Mouse (Mus musculus) myocyte (in vitro differentiated cells): ENCODE data around the gene Rab3d.

ENCODE experiments used
- CEBPB ChIP-seq: IDR thresholded peaks from 2 replicates; pipeline ENCODE4 v1.6.1; 2011; ENCODE audit warnings: mild to moderate bottlenecking, moderate library complexity; ENCODE audit not compliant: poor library complexity, insufficient read depth, severe bottlenecking
- E2F4 ChIP-seq: IDR thresholded peaks from one replicate; pipeline ENCODE4 v1.6.1; 2011; ENCODE audit warnings: mild to moderate bottlenecking, control low read depth, moderate library complexity; ENCODE audit not compliant: insufficient read depth
- MAX ChIP-seq: IDR thresholded peaks from one replicate; pipeline ENCODE4 v1.6.1; 2011; ENCODE audit warnings: low read depth, mild to moderate bottlenecking, control low read depth
- MYOG ChIP-seq, 3 experiments: IDR thresholded peaks; one replicate each; pipeline ENCODE4 v1.6.1; 2011; ENCODE audit warnings: control low read depth in 2 of 3, low read depth in 2 of 3, mild to moderate bottlenecking in 2 of 3; ENCODE audit not compliant: insufficient read length in 2 of 3, control insufficient read depth in 1 of 3, insufficient read depth in 1 of 3
- POLR2A ChIP-seq: IDR thresholded peaks from one replicate; pipeline ENCODE4 v1.6.1; 2011; ENCODE audit warnings: low read depth, mild to moderate bottlenecking, control low read depth, moderate library complexity; ENCODE audit not compliant: insufficient read length
- SRF ChIP-seq: IDR thresholded peaks from one replicate; pipeline ENCODE4 v1.6.1; 2011; ENCODE audit warnings: low read depth; ENCODE audit not compliant: control insufficient read depth, insufficient read length
- TCF3 ChIP-seq: IDR thresholded peaks from one replicate; pipeline ENCODE4 v1.6.1; 2011; ENCODE audit warnings: low read depth, control low read depth; ENCODE audit not compliant: insufficient read length
- USF1 ChIP-seq: IDR thresholded peaks from one replicate; pipeline ENCODE4 v1.6.1; 2011; ENCODE audit warnings: low read depth, mild to moderate bottlenecking, control low read depth, moderate library complexity

DNA sequence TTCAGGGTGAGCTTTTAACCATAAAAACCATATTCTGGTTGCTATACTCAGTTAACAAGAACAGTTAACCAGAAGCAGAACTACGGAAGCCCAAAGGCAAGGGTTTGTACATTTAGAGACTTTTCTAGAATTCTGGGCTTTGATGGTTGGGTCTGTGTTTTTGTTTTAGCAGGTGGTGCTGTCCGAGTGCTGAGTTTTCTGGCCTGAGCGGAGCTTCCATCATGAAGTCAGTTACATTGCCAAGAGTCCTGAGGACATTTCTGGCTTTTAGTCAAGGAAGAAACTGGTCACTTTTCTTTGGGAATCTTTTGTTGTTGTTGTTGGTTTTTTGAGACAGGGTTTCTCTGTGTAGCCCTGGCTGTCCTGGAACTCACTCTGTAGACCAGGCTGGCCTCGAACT, 14.0 kb downstream of the Rab3d start:
- TF ChIP-seq E2F4 = no peak
- no peak for TF ChIP-seq POLR2A
- no peak for TF ChIP-seq TCF3
- no peak for TF ChIP-seq MAX
- no peak for TF ChIP-seq SRF
- no peak for TF ChIP-seq USF1
- TF ChIP-seq CEBPB = no peak
- no peak for TF ChIP-seq MYOG (IDR thresholded peaks at IDR 0.05; ENCODE audit: control insufficient read depth in 1 of 3, insufficient read depth in 1 of 3, insufficient read length in 2 of 3, low read depth in 2 of 3)
